Mouse (Mus musculus) kidney, adult 8-10 months (tissue): ENCODE measurements around the gene 1700017D01Rik.
"Not testable (repeated sequence)": the region's sequence is repeated elsewhere in the genome, so short reads cannot be mapped to it uniquely, and the experiment has no call there.

Source experiments
- DNase-seq, 2 experiments: peaks; one replicate each; pipeline ENCODE4 v3.0.0; 2022

The 1700017D01Rik gene

GRCm38 (mm10) chr19:11130776-11131175, at the start of gene 1700017D01Rik:
1700017D01Rik (minus strand) TSS chr19:11130876.
- DNase-seq, result not testable (repeated sequence)

- no peak for DNase-seq
These were observed 46.8 kb upstream of the 1700017D01Rik start for GRCm38 (mm10) chr19:11177464-11177863.

DNA sequence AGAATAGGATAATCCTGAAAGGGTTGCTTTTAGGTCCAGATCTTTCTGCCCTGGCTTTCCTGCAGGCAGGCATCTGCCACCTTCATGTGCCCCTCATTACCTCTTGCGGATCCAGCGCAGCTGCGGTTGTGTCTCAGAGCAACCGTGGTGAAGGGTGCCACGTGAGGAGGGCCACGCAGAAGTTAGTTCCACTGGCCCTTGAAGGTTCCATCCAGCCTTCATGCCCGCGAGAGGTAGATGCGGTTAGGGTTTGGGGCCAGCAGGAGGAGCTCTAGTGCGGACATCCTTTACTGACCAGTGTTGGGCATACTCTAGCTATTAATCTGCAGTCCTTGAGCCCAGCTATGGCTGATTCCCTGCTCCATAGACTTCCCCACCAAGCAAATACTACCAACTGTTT, 34.5 kb upstream of the 1700017D01Rik start, which contains the start of gene 1700025F22Rik:
Gene 1700025F22Rik, minus strand, starts transcription at position 149 of the 400 bp plus-strand sequence.
- DNase-seq, result peak in 1 of 2 experiments; percentile 30

- not testable (repeated sequence) for DNase-seq
These were observed 27.2 kb upstream of the 1700017D01Rik start for GRCm38 (mm10) chr19:11157890-11158289.

DNA sequence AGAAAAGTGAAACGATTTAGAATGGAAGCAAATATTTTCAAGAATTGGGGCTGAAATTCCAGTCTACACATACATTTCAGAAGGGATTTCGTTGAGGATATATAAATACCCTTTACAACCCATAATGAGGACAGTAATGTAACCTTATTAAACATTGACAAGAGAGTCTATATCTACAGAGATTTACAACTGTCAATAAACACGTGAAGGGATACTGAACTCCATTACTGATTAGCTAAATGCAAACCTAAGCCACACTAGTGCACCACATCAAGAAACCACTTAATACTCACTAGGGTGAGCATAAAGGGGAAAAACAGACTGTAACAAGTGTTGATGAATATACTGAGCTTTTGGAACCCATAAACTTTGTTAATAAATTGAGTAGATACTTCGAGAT, 4.7 kb upstream of the 1700017D01Rik start:
- no peak for DNase-seq

GRCm38 (mm10) chr19:11134852-11135251, 4.2 kb upstream of the 1700017D01Rik start:
- DNase-seq, result no peak

DNA sequence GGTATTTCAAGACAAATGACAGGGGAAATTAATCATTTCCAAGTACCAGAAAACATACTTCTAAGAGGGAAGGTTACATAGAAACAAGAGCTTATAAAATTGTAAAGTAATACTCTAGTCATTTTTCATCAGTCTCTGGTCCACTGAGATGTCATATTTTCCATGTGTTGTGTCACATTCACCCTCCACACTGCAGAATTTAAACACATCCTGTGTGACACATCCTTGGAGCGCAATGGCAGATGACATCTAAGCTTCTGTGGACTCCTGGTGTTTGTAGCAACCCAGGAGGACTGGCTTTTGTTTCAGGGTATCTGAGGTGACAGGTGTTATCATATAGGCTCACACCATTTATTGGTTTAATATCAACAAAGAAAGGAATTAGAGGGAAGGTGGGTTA, 974 bp downstream of the 1700017D01Rik start:
- DNase-seq, result no peak

- not testable (repeated sequence) for DNase-seq
These were observed 9.7 kb downstream of the 1700017D01Rik start for GRCm38 (mm10) chr19:11121016-11121420.

DNA sequence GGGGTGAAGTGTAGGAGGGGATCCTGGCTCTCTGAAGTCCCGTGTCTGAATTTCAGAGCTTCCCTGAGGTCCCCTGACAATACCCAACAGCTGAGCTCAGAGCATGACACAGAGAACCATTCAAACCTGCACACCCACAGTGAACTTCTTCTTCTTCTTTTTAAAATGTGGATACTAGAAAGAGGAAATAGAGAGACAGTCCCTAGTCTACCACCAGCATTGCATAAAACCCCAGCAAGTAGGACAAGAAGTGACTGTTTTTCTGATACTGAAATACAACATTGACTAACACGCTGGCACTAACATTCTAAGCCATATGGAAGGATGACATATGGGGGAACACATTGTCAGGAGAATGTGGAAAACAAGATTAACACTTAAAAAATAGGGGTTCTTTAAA, 11.3 kb downstream of the 1700017D01Rik start:
- no peak for DNase-seq

- no peak for DNase-seq
These were observed 22.9 kb downstream of the 1700017D01Rik start for GRCm38 (mm10) chr19:11107746-11108145.

DNA sequence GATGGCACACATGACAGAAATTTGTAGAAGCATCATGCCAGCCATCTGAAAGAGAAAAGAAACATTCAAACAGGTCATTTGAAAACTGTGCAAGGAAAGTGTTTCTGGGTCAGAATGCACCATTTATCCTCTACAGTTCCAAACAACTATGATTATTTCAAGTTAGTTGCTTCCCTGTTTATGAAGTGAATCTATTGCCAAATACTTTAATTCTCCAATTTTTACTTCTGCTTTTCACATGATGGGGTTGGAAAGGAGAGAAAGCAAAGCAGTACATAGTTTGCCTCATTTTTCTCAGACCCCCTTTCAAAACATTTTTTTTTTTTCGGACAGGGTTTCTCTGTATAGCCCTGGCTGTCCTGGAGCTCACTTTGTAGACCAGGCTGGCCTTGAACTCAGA, 28.8 kb downstream of the 1700017D01Rik start:
- DNase-seq, result no peak

DNA sequence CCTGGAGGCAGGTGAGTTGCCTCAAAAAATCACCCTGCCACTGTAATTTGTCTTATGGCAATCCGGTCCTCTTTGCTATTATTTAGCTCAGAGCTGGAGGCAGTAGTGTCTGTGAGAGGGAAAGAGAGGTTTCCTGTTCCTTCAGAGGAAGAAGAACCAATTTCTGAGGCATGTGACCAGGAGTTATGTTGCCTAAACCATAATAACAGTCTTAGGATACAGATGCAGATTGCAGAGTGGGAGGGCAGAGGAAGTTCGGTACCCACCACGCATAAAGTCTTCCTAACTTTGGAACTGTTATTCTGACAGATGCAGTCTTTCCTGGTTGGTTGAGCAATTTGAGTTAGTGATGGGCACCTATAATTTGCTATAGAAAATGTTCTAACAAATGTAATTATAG, 32.3 kb downstream of the 1700017D01Rik start:
- DNase-seq, result no peak

GRCm38 (mm10) chr19:11092131-11092530, 38.5 kb downstream of the 1700017D01Rik start:
- not testable (repeated sequence) for DNase-seq

GRCm38 (mm10) chr19:11080934-11081333, 49.7 kb downstream of the 1700017D01Rik start, which contains the start of gene Ms4a8a:
Ms4a8a (minus strand) TSS chr19:11081102.
- no peak for DNase-seq

DNA sequence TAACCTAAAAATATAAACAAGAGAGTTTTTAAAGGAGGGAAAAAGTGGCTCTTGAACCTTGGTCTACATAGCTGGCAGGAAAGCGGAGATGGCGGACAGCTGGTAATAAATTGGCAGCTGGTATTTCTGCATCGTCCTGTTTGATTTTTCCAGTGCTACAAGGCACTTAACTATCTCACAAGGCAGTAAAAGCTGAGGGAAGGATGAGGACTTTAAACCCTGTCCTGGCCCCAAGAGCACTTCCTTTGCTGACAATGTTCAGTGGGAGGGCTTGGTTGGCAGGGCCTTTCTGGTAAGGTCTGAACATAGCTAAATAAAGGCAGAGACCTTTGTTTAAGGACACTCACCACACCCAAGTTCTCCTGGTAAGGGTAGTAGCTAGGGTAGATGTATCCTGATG, 60.3 kb downstream of the 1700017D01Rik start:
- no peak for DNase-seq

- no peak for DNase-seq
These were observed 65.3 kb downstream of the 1700017D01Rik start for GRCm38 (mm10) chr19:11065202-11065875.

GRCm38 (mm10) chr19:11060900-11061299, 69.8 kb downstream of the 1700017D01Rik start:
- DNase-seq, result no peak

- DNase-seq, result no peak
These were observed 70.7 kb downstream of the 1700017D01Rik start for GRCm38 (mm10) chr19:11059967-11060366.

- DNase-seq, result not testable (repeated sequence)
These were observed 75.0 kb downstream of the 1700017D01Rik start for GRCm38 (mm10) chr19:11055700-11056099.

GRCm38 (mm10) chr19:11053277-11053676, 77.4 kb downstream of the 1700017D01Rik start:
- no peak for DNase-seq

DNA sequence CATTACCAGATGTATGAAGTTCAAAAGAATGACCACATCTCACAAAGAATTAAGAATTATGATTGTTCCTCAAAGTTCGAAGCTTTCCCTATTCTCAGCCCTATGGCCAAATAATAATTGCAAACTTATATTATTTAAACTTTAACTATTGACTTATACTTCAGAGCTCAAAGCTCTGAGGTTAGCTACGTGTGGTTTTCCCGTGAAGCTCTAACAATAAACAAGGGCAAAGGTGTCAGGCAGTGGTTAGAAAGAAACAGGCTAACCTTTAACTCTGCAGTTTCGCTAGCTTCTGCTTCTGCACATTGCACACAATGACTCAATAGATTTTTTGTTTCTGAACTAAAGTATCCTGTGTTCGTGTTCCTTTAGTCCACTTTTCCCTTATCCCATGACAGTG, 77.8 kb downstream of the 1700017D01Rik start:
- no peak for DNase-seq

DNA sequence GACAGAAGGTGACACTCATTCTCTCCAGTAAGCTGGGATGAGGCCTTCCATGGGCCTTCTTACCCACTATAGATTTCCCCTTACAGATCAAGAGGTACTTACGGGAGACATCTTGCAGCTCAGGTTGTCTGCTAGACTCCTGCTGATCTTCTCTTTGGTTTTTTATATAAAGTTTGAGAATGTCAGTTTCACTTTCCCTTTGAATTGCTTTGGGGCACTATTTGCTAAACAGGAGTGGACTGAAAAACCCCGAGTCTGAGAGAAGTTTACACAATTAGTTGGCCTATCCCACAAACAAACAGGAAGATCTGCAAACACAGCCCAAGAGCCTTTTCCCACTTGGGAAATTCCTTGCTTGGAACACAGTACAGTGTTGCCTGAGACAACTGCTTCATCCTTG, 80.4 kb downstream of the 1700017D01Rik start:
- no peak for DNase-seq

GRCm38 (mm10) chr19:11049426-11049825, 81.2 kb downstream of the 1700017D01Rik start:
- DNase-seq, result no peak

DNA sequence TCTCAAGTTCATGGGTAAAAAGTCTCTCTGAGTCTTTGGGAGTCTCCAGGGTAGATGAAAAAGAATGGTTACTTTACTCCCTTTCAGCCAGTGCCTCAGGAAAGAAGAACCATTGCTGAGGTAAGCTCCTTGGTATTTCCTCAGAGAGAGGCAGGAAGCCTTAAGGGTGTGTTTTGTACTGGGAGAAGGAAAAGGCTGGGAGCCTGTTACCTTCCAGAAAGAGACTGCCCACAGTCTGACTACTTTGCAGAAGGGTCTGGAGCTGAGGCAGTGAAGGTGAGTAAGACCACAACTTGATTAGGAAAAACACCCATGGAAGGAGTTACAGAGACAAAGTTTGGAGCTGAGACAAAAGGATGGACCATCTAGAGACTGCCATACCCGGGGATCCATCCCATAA, 82.2 kb downstream of the 1700017D01Rik start:
- DNase-seq, result no peak

- no peak for DNase-seq
These were observed 82.7 kb downstream of the 1700017D01Rik start for GRCm38 (mm10) chr19:11048009-11048408.
